Mouse (Mus musculus) ZHBTc4 (cell line): ENCODE measurements around the gene Med14.

Experiments used
- DNase-seq: peaks from one replicate; pipeline ENCODE4 v3.0.0-alpha.2; 2011; ENCODE audit warnings: low read depth, low spot score

Med14 gene

GRCm38 (mm10) chrX:12761626-12762333 lies at the start of gene Med14:
TSS of gene Med14 (minus strand) at chrX:12762073.
- DNase-seq: peak; percentile 89

- no peak for DNase-seq
These were observed 38.7 kb upstream of the Med14 start for GRCm38 (mm10) chrX:12800559-12800958.

- DNase-seq: peak; percentile 10
These were observed 33.0 kb upstream of the Med14 start for GRCm38 (mm10) chrX:12794842-12795241.

- no peak for DNase-seq
These were observed 29.9 kb upstream of the Med14 start for GRCm38 (mm10) chrX:12791674-12792340.

- no peak for DNase-seq
These were observed 11.4 kb upstream of the Med14 start for GRCm38 (mm10) chrX:12773236-12773635.

- DNase-seq: no peak
These were observed 9.7 kb upstream of the Med14 start for GRCm38 (mm10) chrX:12771561-12771960.

GRCm38 (mm10) chrX:12768571-12768970 lies 6.7 kb upstream of the Med14 start:
- peak; percentile 31 for DNase-seq

GRCm38 (mm10) chrX:12766846-12767564 lies 5.1 kb upstream of the Med14 start:
- DNase-seq: no peak

- DNase-seq: no peak
These were observed 1.4 kb upstream of the Med14 start for GRCm38 (mm10) chrX:12763127-12763834.

GRCm38 (mm10) chrX:12762334-12763126 lies 657 bp upstream of the Med14 start:
- no peak for DNase-seq

- no peak for DNase-seq
These were observed 631 bp downstream of the Med14 start for GRCm38 (mm10) chrX:12761259-12761625.

- no peak for DNase-seq
These were observed 1.4 kb downstream of the Med14 start for GRCm38 (mm10) chrX:12760501-12760900.

GRCm38 (mm10) chrX:12759625-12760024 lies 2.2 kb downstream of the Med14 start:
- no peak for DNase-seq

- no peak for DNase-seq
These were observed 14.0 kb downstream of the Med14 start for GRCm38 (mm10) chrX:12747886-12748285.

GRCm38 (mm10) chrX:12746729-12747128 lies 15.1 kb downstream of the Med14 start:
- DNase-seq: no peak

- DNase-seq: no peak
These were observed 21.5 kb downstream of the Med14 start for GRCm38 (mm10) chrX:12740396-12740795.

GRCm38 (mm10) chrX:12716036-12716435 lies 45.8 kb downstream of the Med14 start:
- no peak for DNase-seq

GRCm38 (mm10) chrX:12713796-12714195 lies 48.1 kb downstream of the Med14 start:
- no peak for DNase-seq

- no peak for DNase-seq
These were observed 75.0 kb downstream of the Med14 start for GRCm38 (mm10) chrX:12686910-12687309.

GRCm38 (mm10) chrX:12686071-12686470 lies 75.8 kb downstream of the Med14 start:
- no peak for DNase-seq

GRCm38 (mm10) chrX:12677396-12677795 lies 84.5 kb downstream of the Med14 start:
- peak; percentile 58 for DNase-seq
